Mouse (Mus musculus): Measurements from ENCODE around the gene Sap18. TPM values are rescaled to one million over a fixed set of nuclear protein-coding genes. Genes with fewer than 3 reads are reported as not detected.
"Not testable (repeated sequence)": the region's sequence is repeated elsewhere in the genome, so short reads cannot be mapped to it uniquely, and the experiment has no call there.

Sap18 gene
- 10 to 100 TPM; 42.8 to 50.1 TPM for total RNA-seq (2021)

- peak; percentile 84 to 91 for DNase-seq (ENCODE audit: extremely low spot score in 1 of 2, low spot score in 1 of 2)
These were observed at the start of gene Sap18 for GRCm38 (mm10) chr14:57797991-57798931. Gene Sap18 (plus strand): TSS chr14:57798180.

DNA sequence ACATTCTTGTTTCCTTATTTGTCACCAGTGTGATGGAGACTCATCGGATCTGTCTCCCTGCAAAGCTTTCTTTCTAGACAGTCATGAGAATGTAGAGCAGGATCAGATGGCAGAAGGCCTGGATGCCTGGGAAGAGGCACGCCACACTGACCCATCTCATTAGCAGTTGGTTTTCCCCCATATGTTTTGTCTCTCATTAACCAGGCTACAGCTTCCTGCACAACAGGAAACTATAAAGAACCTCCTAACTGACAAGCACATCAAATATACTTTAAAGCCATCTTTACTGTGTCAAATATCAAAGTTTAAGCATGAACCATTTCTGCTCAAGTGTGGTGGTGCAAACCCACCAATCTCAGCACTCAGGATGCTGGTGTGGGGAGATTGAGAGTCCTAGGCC lies 48.5 kb upstream of the Sap18 start:
- no peak for DNase-seq (ENCODE audit: extremely low spot score in 1 of 2, low spot score in 1 of 2)

GRCm38 (mm10) chr14:57751006-57751405 lies 47.0 kb upstream of the Sap18 start:
- not testable (repeated sequence) for DNase-seq (ENCODE audit: extremely low spot score in 1 of 2, low spot score in 1 of 2)

DNA sequence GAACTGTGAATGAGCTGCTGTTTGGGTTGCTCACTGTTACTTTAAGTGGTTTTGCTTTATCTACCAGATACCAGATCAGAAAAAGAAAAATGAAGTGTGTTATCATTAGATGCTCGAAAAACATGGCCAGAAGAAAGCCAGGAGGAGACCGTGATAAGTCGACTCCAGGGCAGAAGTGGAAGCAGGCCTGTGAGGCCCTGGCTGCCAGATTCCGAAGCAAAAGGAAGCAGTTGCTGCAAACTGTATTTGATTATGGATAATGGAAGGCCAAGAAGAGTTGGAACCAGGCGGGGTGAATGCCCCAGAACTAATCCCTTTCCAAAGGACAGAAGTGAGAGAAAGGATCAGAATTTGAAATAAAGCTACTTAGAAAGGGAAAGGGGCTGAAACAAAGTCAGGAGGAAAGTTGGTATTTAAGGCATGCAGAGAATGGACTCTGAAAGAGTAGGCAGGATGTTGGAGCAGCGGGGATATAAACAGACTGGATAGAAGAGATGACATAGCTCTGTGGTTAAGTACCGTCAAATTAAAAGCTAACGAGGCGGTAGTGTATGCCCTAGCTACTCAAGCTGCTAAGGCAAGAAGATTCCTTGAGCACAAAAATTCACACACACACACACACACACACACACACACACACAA lies 44.5 kb upstream of the Sap18 start:
- DNase-seq (ENCODE audit: extremely low spot score in 1 of 2, low spot score in 1 of 2), result no peak

- no peak for DNase-seq (ENCODE audit: extremely low spot score in 1 of 2, low spot score in 1 of 2)
These were observed 42.3 kb upstream of the Sap18 start for GRCm38 (mm10) chr14:57755661-57756060.

DNA sequence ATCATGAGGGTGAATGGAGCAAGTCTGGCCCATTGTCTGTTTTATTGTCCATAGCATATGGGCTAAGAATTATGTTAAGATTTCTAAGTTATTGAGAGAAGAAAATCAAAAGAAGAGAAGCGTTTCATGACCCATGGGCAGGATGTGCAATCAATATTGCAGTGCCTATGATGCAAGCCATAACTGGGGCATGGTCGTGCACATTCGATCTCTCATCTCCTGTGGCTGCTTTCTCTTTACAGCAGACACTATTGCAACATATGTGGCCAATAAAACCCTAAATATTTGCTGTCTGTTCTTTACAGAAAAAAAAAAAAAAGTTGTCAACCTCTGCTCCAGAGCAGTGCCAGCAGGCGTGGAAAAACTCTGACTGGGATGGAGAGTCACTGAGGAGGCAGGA lies 41.9 kb upstream of the Sap18 start:
- no peak for DNase-seq (ENCODE audit: extremely low spot score in 1 of 2, low spot score in 1 of 2)

- DNase-seq (ENCODE audit: extremely low spot score in 1 of 2, low spot score in 1 of 2), result no peak
These were observed 39.7 kb upstream of the Sap18 start, which contains the start of gene Lats2 for GRCm38 (mm10) chr14:57758237-57758636. Gene Lats2 (minus strand): TSS chr14:57758388.

DNA sequence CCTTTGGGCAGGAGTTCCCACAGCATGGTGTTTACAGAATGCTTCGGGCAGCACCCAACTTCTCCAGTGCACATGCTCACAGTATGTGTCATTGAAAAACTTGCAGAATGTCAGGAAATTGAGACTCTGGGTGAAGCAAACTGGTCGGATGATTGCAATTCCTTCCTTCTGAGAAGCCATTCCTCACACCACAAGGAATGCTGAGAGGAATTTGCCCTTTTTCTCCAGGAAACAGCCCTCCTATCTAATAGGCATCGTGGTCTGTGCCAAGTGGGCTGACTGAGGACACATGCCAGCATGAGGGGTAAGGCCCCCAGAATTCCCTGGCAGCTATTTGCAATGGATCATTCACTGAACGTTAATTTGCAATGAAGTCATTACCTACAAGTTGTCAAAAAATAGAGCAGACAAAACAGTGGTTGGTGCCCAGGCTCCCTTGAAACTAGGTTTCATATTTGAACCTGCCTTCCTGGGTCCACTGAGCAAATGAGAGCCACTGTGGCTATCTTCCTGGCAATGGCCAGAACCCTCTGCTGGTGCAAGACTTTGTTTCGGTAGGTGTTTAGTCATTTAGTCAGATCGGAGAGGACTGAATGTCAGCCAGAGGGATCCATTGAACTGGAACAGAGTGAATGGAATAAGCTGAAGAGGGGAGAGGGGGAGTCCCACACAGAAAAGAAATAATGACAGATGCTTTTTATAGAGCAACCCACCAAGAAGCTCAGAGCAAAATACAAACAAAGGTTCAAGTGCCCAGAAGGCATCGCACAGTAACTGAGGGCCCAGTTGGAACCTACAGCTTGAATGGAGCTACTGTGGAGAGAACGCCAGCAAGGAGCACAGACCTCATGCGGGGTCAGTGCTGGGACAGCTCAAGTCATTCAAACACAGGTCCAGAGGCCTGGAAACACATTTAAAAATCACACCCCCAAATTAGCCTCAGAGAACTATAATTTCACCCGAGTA lies 37.2 kb upstream of the Sap18 start:
- DNase-seq (ENCODE audit: extremely low spot score in 1 of 2, low spot score in 1 of 2), result no peak

GRCm38 (mm10) chr14:57769102-57769501 lies 28.9 kb upstream of the Sap18 start:
- DNase-seq (ENCODE audit: extremely low spot score in 1 of 2, low spot score in 1 of 2), result no peak

- DNase-seq (ENCODE audit: extremely low spot score in 1 of 2, low spot score in 1 of 2), result no peak
These were observed 25.7 kb upstream of the Sap18 start for GRCm38 (mm10) chr14:57772157-57772815.

- no peak for DNase-seq (ENCODE audit: extremely low spot score in 1 of 2, low spot score in 1 of 2)
These were observed 10.6 kb upstream of the Sap18 start for GRCm38 (mm10) chr14:57787406-57787805.

- no peak for DNase-seq (ENCODE audit: extremely low spot score in 1 of 2, low spot score in 1 of 2)
These were observed 8.7 kb upstream of the Sap18 start for GRCm38 (mm10) chr14:57789311-57789710.

DNA sequence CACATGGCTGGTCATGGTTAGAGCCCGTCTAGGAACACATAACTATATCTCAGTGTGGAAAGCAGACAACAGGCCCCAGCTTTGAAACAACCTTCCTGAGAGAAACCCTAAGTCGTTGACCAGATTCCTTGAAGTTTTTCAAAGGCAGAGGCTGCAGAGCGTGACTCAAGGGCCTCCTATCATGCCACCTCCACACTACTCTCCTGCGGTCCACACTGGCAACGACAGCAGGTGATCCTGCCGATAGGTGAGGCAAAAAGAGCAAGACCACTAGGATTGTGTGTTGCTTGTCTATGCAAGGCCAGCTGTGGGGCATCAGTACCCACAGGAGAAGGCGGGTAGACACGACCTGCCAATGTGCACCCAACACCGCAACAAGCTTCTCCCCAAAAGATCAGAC lies 8.2 kb upstream of the Sap18 start:
- DNase-seq (ENCODE audit: extremely low spot score in 1 of 2, low spot score in 1 of 2), result no peak

DNA sequence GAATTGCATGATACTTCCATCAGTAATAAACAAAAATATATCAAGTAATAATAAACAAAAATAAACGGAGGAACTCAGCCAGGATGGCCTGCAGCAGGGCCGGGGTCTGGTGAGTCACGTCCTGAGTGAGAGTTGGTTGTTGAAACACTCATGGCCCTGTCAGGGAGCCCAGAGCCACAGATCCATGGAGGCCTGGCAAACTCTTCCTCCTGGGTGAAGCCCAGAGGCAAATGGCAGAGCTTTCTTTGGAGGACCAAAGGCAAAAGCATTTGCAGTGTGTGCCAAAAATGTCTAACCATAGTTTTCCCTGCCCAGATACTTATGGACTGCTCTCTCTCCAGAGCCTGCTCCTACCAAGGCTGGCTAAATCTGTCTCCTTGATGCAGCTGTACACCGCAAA lies 6.8 kb upstream of the Sap18 start:
- DNase-seq (ENCODE audit: extremely low spot score in 1 of 2, low spot score in 1 of 2), result no peak

- DNase-seq (ENCODE audit: extremely low spot score in 1 of 2, low spot score in 1 of 2), result no peak
These were observed 429 bp upstream of the Sap18 start for GRCm38 (mm10) chr14:57797551-57797950.

DNA sequence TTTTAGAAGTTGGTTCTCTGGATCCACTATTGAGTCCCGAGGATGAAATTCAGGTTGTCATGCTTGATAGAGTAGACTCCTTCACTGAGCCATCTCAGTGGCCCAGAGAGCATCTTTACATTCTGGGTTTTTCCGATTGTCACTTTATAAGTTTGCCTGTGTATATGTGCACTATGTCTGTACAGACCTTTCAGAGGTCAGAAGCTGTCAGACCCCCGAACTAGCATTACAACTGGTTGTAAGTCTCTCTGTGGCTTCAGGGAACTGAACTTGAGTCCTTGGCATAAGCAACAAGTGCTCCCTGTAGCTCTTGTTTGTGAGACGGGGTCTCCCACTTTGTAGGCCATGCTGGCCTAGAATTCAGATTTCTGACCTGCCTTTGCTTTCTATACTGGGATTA lies 5.8 kb downstream of the Sap18 start:
- DNase-seq (ENCODE audit: extremely low spot score in 1 of 2, low spot score in 1 of 2), result no peak

- DNase-seq (ENCODE audit: extremely low spot score in 1 of 2, low spot score in 1 of 2), result no peak
These were observed 10.6 kb downstream of the Sap18 start for GRCm38 (mm10) chr14:57808558-57808957.

DNA sequence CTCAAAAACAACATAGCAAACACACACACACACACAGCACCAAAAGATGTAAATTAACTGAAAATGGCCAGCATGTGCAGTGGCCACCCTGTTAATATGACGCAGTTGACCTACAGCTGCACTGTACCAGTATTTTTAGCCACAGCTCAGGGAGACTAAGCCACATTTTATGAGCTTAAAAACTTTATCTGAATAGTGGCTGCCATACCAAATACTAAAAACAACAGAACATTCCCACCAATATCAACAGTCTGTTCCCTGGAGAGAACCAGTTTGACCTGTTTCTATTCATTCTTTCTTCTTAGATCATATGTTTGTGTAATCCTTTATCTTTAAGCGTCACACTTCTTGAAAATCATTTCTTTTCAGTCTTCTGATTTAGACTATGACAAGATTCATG lies 12.9 kb downstream of the Sap18 start:
- DNase-seq (ENCODE audit: extremely low spot score in 1 of 2, low spot score in 1 of 2), result no peak

DNA sequence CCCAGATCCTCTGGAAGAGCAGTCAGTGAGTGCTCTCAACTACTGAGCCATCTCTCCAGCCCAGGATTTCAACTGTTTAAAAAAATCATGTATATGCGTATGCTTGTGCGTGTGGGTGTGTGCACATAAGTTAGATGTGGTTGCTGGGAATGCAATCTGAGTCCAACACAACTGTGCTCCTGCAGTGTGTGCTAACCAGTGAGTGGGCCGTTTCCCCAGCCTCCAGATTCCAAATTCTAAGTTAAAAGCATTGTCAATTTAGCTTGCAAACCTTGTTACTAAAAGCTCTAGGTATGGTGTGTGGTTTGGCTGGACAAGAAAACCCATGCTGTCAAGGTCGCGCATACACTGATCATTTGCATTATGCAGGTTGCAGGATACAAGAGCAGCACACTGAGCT lies 13.9 kb downstream of the Sap18 start:
- DNase-seq (ENCODE audit: extremely low spot score in 1 of 2, low spot score in 1 of 2), result no peak

GRCm38 (mm10) chr14:57820839-57821238 lies 22.9 kb downstream of the Sap18 start:
- no peak for DNase-seq (ENCODE audit: extremely low spot score in 1 of 2, low spot score in 1 of 2)

Data from layer of hippocampus, postnatal 25 days (tissue).